Mouse (Mus musculus) embryo, embryonic 10 days (tissue): ENCODE measurements around the gene Arfgef2.

Source experiments
- DNase-seq: peaks from one replicate; pipeline ENCODE4 v3.0.0-alpha.2; 2015; ENCODE audit warnings: low spot score

Arfgef2 gene

DNA sequence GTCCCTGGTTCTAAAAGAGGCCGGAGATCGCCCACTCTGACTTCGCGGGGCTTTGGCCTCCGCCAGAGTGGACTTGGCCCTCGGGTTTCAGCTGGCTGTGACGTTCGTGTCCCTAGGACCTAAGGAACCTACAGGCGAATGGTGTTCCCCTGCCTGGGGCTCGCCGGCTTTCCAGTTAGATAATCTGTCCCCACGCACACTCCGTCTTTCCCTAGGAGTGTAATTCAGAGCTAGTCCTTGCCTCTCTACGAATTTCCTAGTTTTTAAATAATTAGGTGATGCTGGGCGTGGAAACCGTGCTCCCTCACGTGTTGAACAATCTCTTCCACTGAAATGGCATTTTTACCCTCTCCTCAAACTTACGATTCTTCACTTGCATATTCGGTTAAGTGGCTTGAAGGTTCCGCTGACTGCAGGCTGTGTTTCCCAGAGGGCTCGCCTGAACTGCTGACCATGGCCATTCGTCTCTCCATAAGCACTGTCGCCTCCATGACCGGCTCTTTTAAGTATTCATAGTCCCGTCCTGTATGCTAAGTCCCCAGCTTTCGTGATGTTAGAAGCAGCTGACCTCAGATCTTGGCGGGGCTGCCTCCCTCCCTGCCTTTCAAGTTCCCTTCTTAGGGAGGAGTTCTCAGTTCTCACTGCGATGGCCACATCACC lies 101.3 kb downstream of the Arfgef2 start:
- DNase-seq: peak; percentile 33

DNA sequence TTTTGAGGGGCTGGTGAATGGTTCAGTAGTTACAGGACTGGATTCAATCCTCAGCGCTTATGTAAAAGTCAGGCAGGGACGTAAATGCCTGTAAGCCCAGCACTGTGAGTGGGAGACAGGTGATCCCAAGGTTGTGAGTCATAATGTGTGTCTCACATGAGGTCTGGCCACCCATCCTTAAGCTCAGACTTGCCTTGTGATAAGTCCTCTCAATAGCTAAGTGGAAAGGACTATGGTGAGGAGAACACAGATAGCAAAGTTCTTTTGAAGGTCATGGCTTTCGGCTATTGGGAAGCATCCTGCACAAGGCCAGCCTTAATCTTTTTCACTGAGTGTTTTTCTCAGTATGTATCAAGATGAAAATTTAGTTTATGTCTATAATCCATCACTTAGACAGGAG lies 104.3 kb downstream of the Arfgef2 start:
- no peak for DNase-seq

DNA sequence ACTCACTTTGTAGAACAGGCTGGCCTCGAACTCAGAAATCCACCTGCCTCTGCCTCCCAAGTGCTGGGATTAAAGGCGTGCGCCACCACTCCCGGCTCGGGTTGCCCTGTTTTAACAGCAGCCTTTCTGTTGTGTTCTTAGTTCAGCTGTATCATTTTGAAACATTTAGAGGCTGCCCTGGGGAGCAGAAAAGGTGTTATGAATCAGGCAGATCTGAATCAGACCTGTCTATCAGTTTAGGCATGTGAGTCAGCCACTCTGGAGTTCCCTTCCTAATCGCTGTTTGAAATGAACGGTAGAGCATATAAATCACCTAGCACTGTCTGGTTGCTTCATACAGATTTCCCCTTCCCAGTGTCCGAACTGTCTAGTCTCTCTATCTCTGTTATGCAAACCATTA lies 105.1 kb downstream of the Arfgef2 start:
- no peak for DNase-seq

DNA sequence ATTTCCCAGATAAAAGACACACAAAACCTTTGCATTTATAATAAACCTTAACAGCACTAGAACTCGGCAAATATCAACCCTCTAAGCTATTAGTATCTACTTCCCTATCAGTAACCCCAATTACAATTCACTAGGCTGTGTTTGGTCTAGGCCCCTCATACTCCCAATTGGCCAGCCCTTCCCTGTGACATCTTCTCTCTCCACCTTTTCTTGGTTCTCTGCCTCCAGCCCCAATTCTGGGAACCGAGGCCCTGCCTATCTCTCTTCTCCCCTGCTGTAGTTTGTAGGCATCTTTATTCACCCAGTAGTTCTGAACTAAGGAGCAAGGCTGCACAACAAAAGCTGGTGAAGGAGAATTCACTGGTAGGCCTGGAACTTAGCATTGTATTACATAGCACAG lies 118.6 kb downstream of the Arfgef2 start:
- no peak for DNase-seq

DNA sequence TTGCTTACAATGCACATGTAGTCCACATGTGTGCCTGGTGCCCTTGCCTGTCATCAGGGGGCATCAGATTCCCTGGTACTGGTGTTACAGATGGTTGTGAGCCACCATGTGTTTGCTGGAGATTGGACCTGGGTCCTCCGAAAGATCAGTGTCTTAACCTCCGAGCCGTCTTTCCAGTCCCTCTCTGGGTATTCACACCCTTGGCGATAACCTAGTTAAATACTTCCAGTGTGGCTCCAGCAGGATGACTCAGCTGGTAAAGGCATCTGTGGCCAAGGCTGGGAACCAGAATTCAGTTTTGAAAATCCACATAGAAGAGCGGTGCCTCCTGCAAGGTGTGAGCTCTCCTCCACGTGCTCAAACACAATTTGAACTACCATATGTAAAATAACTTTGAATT lies 128.6 kb downstream of the Arfgef2 start:
- no peak for DNase-seq

DNA sequence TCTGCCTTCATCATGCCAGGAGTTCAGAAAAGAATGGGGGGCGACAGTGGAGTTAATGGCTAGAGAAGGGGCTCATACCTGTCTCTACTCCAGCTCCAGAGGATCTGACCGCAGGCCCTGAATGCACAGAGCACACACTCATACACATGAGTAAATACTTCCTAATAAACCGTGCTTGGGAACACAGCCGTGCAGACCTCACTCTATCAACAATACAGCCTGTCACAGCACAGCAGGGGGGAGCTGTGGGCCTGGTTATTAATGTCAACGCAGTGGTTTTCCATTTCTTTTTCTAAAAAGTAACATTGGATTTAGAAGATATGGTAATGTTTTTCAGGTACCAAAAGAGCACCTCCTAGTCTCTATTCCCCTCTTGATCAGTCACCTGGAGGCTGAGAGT lies 129.0 kb downstream of the Arfgef2 start:
- no peak for DNase-seq

DNA sequence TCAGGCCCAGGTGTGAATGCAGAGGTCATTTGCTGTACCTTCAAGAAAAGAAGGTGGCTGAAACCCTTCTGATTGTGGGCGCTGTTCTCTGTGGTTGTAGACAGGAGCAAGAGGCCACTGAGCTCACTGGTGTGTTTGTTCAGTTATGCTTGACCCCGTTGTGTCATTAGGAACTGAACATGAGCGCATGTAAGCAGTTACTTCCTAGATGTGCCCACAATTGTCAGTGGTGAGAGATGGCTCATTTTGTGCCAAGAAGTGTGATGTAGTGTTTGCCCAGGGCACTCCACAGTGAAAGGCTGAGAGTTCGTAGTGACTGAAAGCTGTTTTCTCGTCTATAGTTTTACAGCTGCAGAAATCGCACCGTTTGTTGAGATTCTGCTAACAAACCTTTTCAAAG lies 130.2 kb downstream of the Arfgef2 start:
- DNase-seq: no peak

DNA sequence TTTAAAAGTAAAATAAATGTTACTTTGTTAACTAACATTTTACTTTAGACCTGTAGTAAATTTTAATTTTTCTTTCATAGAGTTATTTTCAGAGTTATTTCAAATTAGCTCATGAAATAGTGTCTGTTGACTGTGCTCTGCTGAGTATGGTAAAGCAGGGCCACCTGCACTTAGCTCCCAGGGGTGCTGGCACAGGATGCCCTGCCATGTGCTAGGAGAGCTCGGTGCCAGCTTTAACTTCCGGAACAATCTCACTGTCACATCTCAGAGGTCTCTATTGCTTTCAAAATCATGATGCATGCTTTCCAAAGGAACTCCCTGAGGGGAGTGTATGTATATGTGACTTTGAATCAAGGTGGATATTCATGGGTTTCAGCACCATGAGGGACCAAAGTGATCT lies 130.8 kb downstream of the Arfgef2 start:
- DNase-seq: no peak

DNA sequence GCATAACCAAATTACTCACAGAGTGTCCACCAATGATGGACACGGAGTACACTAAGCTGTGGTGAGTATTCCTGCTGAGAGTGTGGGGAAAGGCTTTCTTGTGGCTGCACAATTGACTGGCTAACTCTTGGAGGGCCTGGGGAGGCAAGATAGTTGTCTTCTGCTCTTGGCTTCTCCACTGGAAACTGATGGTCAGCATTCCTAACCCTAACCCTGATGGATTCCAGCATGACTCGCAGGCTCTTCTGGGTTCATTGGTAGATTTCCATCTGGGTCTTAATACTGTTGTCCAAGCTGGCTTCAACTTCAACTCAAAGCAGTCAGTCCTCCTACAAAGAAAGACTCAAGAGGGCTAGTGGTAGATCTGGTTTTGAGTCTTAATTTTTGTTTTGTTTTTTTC lies 137.8 kb downstream of the Arfgef2 start:
- no peak for DNase-seq

DNA sequence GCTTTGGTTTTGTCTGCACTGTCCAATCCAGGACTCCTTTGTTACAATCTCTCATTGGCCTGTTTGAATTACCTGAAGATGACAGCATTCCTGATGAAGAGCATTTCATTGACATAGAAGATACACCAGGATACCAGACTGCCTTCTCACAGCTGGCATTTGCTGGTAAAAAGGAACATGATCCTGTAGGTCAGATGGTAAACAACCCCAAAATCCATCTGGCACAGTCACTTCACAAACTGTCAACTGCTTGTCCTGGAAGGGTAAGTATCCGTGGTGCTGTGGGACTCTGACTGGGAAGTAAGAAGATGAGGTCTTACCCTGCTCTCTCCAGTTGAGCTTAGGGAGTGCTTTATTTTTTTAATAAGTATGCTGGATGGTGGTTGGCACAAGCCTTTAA lies 139.0 kb downstream of the Arfgef2 start:
- no peak for DNase-seq

DNA sequence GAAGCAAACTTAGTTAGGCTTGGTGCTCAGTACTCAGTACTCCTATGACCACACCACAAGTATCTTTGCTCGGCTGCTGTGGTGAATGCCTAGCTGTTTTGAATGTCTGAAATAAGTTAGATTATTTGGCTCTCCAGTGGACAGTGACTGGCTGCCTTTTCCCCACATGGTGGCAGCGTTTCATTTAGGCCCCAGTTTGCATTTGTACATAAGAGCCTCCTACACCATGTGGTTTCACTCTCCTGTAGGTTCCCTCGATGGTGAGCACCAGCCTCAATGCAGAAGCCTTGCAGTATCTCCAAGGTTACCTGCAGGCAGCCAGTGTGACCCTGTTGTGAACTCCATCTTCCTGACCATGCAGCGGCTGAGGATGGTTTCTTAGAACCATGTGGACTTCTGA lies 140.1 kb downstream of the Arfgef2 start:
- peak; percentile 57 for DNase-seq
